In the genomic region with DNA sequence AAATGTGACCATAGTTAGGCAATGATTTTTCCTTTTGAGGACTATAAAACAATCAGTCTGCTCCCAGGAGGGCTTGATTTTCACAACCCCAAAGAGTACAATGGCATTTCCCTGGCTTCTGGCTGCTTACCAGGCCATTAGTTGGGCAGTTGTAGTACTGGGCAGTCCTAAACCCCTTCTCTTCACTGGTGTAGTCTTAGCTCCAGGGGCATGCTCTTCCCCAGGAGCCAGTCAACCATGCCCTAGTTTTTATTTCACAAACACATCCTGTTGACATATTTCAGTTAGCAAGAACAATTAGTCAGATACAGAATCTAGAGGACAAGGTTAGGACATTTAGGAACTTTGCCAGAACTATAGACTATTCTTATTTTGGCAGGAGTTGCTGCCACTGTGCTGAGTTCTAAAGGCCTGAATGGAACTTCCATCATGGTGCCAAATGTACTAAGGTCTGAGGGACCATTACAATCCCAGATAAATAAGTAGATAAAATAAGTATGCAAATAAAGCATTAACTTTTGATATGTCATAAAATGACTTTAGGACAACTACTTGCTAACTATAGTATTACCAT, we compare ENCODE assay signal across 20 mouse cellular contexts.
DNase-seq lines count a peak whose midpoint lies in the region; ATAC-seq lines count a peak whose summit lies in the region.
"Had no signal": no experiment of that assay in that cellular context is flagged by ENCODE, and none has a peak within 500 bp of the region (broad histone marks: within the 10 kb centered on the region; RNA-seq: fewer than 3 reads in every experiment).

No protein-coding gene starts in this region.

- no peak overlapping the region for H3K4me2 ChIP-seq in heart, embryonic 11.5 days
- no peak overlapping the region for H3K4me2 ChIP-seq in midbrain, embryonic 11.5 days
- H3K4me2 ChIP-seq in midbrain, embryonic 14.5 days (ENCODE audit: low read length): no peak overlapping the region
- H3K4me2 ChIP-seq: embryonic facial prominence, embryonic 13.5 days; forebrain, embryonic 13.5 days; heart, embryonic 13.5 days; hindbrain, embryonic 13.5 days had no signal

- ATAC-seq in heart, embryonic 11.5 days (replicated peaks; ENCODE audit: insufficient number of reproducible peaks, low FRiP score, low TSS enrichment): no peak
- ATAC-seq in midbrain, embryonic 11.5 days (ENCODE audit: low FRiP score): no peak
- ATAC-seq in midbrain, embryonic 14.5 days (ENCODE audit: low FRiP score, low TSS enrichment): no peak
- ATAC-seq: forebrain, embryonic 13.5 days; hindbrain, postnatal 0 days had no signal

- peak; percentile 14 for DNase-seq in adrenal gland, postnatal 14 days
- no peak for DNase-seq in adrenal gland, adult 8-10 months
- peak; percentile 3 to 9 for DNase-seq in heart, adult 9 months (ENCODE audit: low spot score in 2 of 2)
- peak; percentile 71 for DNase-seq in midbrain, embryonic 11.5 days (ENCODE audit: low spot score, missing footprints)
- no peak for DNase-seq in midbrain, embryonic 14.5 days
- no peak for DNase-seq in kidney, adult 11 months
- DNase-seq: cerebellum, adult 18-20 months; cerebellum, adult 9-11 months; cerebellum, postnatal 36 days; gastrocnemius, adult 2 months; gastrocnemius, postnatal 25 days; kidney, adult 18-20 months; kidney, postnatal 10 days had no signal

- H3K4me1 ChIP-seq in heart, embryonic 11.5 days (ENCODE audit: control insufficient read depth, insufficient read depth, low read length): peaks cover 2% of the 10 kb centered on the region; the same call in 1 of the 2 replicates
- H3K4me1 ChIP-seq in midbrain, embryonic 11.5 days (ENCODE audit: control insufficient read depth, insufficient read depth, low read length): no peaks in the 10 kb centered on the region
- H3K4me1 ChIP-seq in midbrain, embryonic 14.5 days (ENCODE audit: control insufficient read depth, insufficient read depth, low read length): no peaks in the 10 kb centered on the region
- H3K4me1 ChIP-seq: forebrain, embryonic 13.5 days; hindbrain, embryonic 13.5 days had no signal

- no peak overlapping the region for H3K27ac ChIP-seq in heart, embryonic 11.5 days (ENCODE audit: low read depth, low read length)
- no peak overlapping the region for H3K27ac ChIP-seq in midbrain, embryonic 11.5 days (ENCODE audit: low read depth, low read length)
- no peak overlapping the region for H3K27ac ChIP-seq in midbrain, embryonic 14.5 days (replicated peaks; ENCODE audit: low read depth, low read length)
- H3K27ac ChIP-seq: embryonic facial prominence, embryonic 13.5 days; forebrain, embryonic 13.5 days; gastrocnemius, adult 2 months; heart, embryonic 13.5 days; hindbrain, embryonic 13.5 days; hindbrain, postnatal 0 days had no signal

- no peak overlapping the region for H3K9ac ChIP-seq in heart, embryonic 11.5 days (ENCODE audit: low read depth, low read length)
- no peak overlapping the region for H3K9ac ChIP-seq in midbrain, embryonic 11.5 days (ENCODE audit: low read length)
- no peak overlapping the region for H3K9ac ChIP-seq in midbrain, embryonic 14.5 days (replicated peaks; ENCODE audit: low read length)
- H3K9ac ChIP-seq: embryonic facial prominence, embryonic 13.5 days; forebrain, embryonic 13.5 days; heart, embryonic 13.5 days; hindbrain, embryonic 13.5 days had no signal

- no peaks in the 10 kb centered on the region for H3K9me3 ChIP-seq in heart, embryonic 11.5 days (replicated peaks; ENCODE audit: control insufficient read depth, low read length)
- H3K9me3 ChIP-seq in midbrain, embryonic 11.5 days (ENCODE audit: control insufficient read depth, low read length): no peaks in the 10 kb centered on the region
- H3K9me3 ChIP-seq in midbrain, embryonic 14.5 days (ENCODE audit: control insufficient read depth, low read length): no peaks in the 10 kb centered on the region; the same call in 1 of the 2 replicates
- H3K9me3 ChIP-seq: embryonic facial prominence, embryonic 13.5 days; forebrain, embryonic 13.5 days; heart, embryonic 13.5 days; hindbrain, embryonic 13.5 days had no signal

- H3K27me3 ChIP-seq in heart, embryonic 11.5 days (ENCODE audit: control insufficient read depth, insufficient read depth, low read length): no peaks in the 10 kb centered on the region
- no peaks in the 10 kb centered on the region for H3K27me3 ChIP-seq in midbrain, embryonic 11.5 days (ENCODE audit: control insufficient read depth, insufficient read depth, low read length)
- no peaks in the 10 kb centered on the region for H3K27me3 ChIP-seq in midbrain, embryonic 14.5 days (ENCODE audit: control insufficient read depth, insufficient read depth, low read length)
- H3K27me3 ChIP-seq: CH12.LX; embryonic facial prominence, embryonic 13.5 days; forebrain, embryonic 13.5 days; heart, embryonic 13.5 days; hindbrain, embryonic 13.5 days had no signal

- no peak overlapping the region for H3K4me3 ChIP-seq in heart, embryonic 11.5 days (ENCODE audit: low read depth, low read length)
- H3K4me3 ChIP-seq in midbrain, embryonic 11.5 days (ENCODE audit: low read depth, low read length): no peak overlapping the region
- no peak overlapping the region for H3K4me3 ChIP-seq in midbrain, embryonic 14.5 days (replicated peaks; ENCODE audit: low read depth, low read length)
- H3K4me3 ChIP-seq: embryonic facial prominence, embryonic 13.5 days; forebrain, embryonic 13.5 days; gastrocnemius, adult 2 months; heart, embryonic 13.5 days; hindbrain, embryonic 13.5 days had no signal

- no peaks in the 10 kb centered on the region for H3K36me3 ChIP-seq in heart, embryonic 11.5 days (ENCODE audit: control insufficient read depth, insufficient read depth, low read length)
- no peaks in the 10 kb centered on the region for H3K36me3 ChIP-seq in midbrain, embryonic 11.5 days (ENCODE audit: control insufficient read depth, insufficient read depth, low read length)
- H3K36me3 ChIP-seq in midbrain, embryonic 14.5 days (ENCODE audit: control insufficient read depth, insufficient read depth, low read length): no peaks in the 10 kb centered on the region
- H3K36me3 ChIP-seq: embryonic facial prominence, embryonic 13.5 days; heart, embryonic 13.5 days; hindbrain, embryonic 13.5 days had no signal

Comparison
In these comparisons a context has a peak if more than half of its experiments do, and no peak if none do; other contexts are left out.
1. DNase-seq: peak in adrenal gland, postnatal 14 days (single experiment), heart, adult 9 months (2 of 2) and midbrain, embryonic 11.5 days (single experiment); none in adrenal gland, adult 8-10 months (single experiment), midbrain, embryonic 14.5 days (single experiment) and kidney, adult 11 months (single experiment).